Mouse (Mus musculus): ENCODE measurements at regions not wholly inside any gene's neighbourhood (a gene's known extent, or its start where the extent isn't known, plus 50 kb on each side); places are given as distances from the start of the nearest gene placed in this dataset.

GRCm38 (mm10) chr11:56290651-56291578 is 250.1 kb upstream of the Nmur2 start:
- DNase-seq (ENCODE audit: low spot score in 2 of 2) = no peak

- no peak for DNase-seq (ENCODE audit: low spot score in 2 of 2)
These were observed 244.9 kb upstream of the Nmur2 start for GRCm38 (mm10) chr11:56285575-56286260.

GRCm38 (mm10) chr11:56281201-56281600 is 240.4 kb upstream of the Nmur2 start:
- no peak for DNase-seq (ENCODE audit: low spot score in 2 of 2)

- no peak for DNase-seq (ENCODE audit: low spot score in 2 of 2)
These were observed 239.4 kb upstream of the Nmur2 start for GRCm38 (mm10) chr11:56280216-56280615.

- peak in 1 of 2 experiments; percentile 12 for DNase-seq (ENCODE audit: low spot score in 2 of 2)
These were observed 229.2 kb upstream of the Nmur2 start for GRCm38 (mm10) chr11:56269915-56270493.

GRCm38 (mm10) chr11:56262726-56263125 is 221.9 kb upstream of the Nmur2 start:
- no peak for DNase-seq (ENCODE audit: low spot score in 2 of 2)

GRCm38 (mm10) chr11:56256356-56256755 is 215.5 kb upstream of the Nmur2 start:
- no peak for DNase-seq (ENCODE audit: low spot score in 2 of 2)

- no peak for DNase-seq (ENCODE audit: low spot score in 2 of 2)
These were observed 213.6 kb upstream of the Nmur2 start for GRCm38 (mm10) chr11:56254437-56254836.

GRCm38 (mm10) chr11:56247333-56247823 is 206.6 kb upstream of the Nmur2 start:
- no peak for DNase-seq (ENCODE audit: low spot score in 2 of 2)

- no peak for DNase-seq (ENCODE audit: low spot score in 2 of 2)
These were observed 205.9 kb upstream of the Nmur2 start for GRCm38 (mm10) chr11:56246549-56247332.

- no peak for DNase-seq (ENCODE audit: low spot score in 2 of 2)
These were observed 204.1 kb upstream of the Nmur2 start for GRCm38 (mm10) chr11:56244951-56245350.

- DNase-seq (ENCODE audit: low spot score in 2 of 2) = no peak
These were observed 202.6 kb upstream of the Nmur2 start for GRCm38 (mm10) chr11:56243447-56243846.

GRCm38 (mm10) chr11:56238745-56239144 is 197.9 kb upstream of the Nmur2 start:
- DNase-seq (ENCODE audit: low spot score in 2 of 2) = no peak

GRCm38 (mm10) chr11:56224999-56225398 is 184.2 kb upstream of the Nmur2 start:
- DNase-seq (ENCODE audit: low spot score in 2 of 2) = peak; percentile 26 to 35

- DNase-seq (ENCODE audit: low spot score in 2 of 2) = no peak
These were observed 174.9 kb upstream of the Nmur2 start for GRCm38 (mm10) chr11:56215706-56216105.

- DNase-seq (ENCODE audit: low spot score in 2 of 2) = no peak
These were observed 161.0 kb upstream of the Nmur2 start for GRCm38 (mm10) chr11:56201844-56202243.

GRCm38 (mm10) chr11:56195316-56195715 is 154.5 kb upstream of the Nmur2 start:
- no peak for DNase-seq (ENCODE audit: low spot score in 2 of 2)

GRCm38 (mm10) chr11:56193426-56193825 is 152.6 kb upstream of the Nmur2 start:
- DNase-seq (ENCODE audit: low spot score in 2 of 2) = no peak

- no peak for DNase-seq (ENCODE audit: low spot score in 2 of 2)
These were observed 133.1 kb upstream of the Nmur2 start for GRCm38 (mm10) chr11:56173895-56174294.

GRCm38 (mm10) chr11:56173246-56173645 is 132.4 kb upstream of the Nmur2 start:
- no peak for DNase-seq (ENCODE audit: low spot score in 2 of 2)

GRCm38 (mm10) chr11:56169576-56169975 is 128.8 kb upstream of the Nmur2 start:
- no peak for DNase-seq (ENCODE audit: low spot score in 2 of 2)

Measured in adrenal gland, adult 18-20 months (tissue).